Mouse (Mus musculus): ENCODE data around the gene 1700014D04Rik. TPM values are rescaled to one million over a fixed set of nuclear protein-coding genes. Genes with fewer than 3 reads are reported as not detected.

1700014D04Rik gene
- total and polyA plus RNA-seq, 3 experiments, result not detected

Other genes starting within 250 kb of the 1700014D04Rik start
- gene Agtpbp1, start 161.5 kb downstream of the 1700014D04Rik start, total RNA-seq (2012; rRNA removed), result 15.0 and 19.5 TPM in 2 replicates
- 15.7 and 20.8 TPM in 2 replicates for gene Agtpbp1, start 161.5 kb downstream of the 1700014D04Rik start, total RNA-seq (2014; rRNA removed)
- gene Agtpbp1, start 161.5 kb downstream of the 1700014D04Rik start, polyA plus RNA-seq (2012; ENCODE audit: insufficient read length, low read depth), result 19.4 and 21.5 TPM in 2 replicates
- 41.2 and 46.8 TPM in 2 replicates for gene Naa35, start 161.5 kb downstream of the 1700014D04Rik start, total RNA-seq (2012; rRNA removed)
- 56.4 and 66.4 TPM in 2 replicates for gene Naa35, start 161.5 kb downstream of the 1700014D04Rik start, total RNA-seq (2014; rRNA removed)
- gene Naa35, start 161.5 kb downstream of the 1700014D04Rik start, polyA plus RNA-seq (2012; ENCODE audit: insufficient read length, low read depth), result 60.2 and 69.6 TPM in 2 replicates
- gene Golm1, start 70.9 kb downstream of the 1700014D04Rik start, total RNA-seq (2012; rRNA removed), result 16.4 and 17.4 TPM in 2 replicates
- gene Golm1, start 70.9 kb downstream of the 1700014D04Rik start, total RNA-seq (2014; rRNA removed), result 18.9 and 21.9 TPM in 2 replicates
- 14.3 and 18.1 TPM in 2 replicates for gene Golm1, start 70.9 kb downstream of the 1700014D04Rik start, polyA plus RNA-seq (2012; ENCODE audit: insufficient read length, low read depth)
- not detected in 2 replicates for gene 4921517D22Rik, start 52.6 kb downstream of the 1700014D04Rik start, total RNA-seq (2012; rRNA removed)
- not detected in 2 replicates for gene 4921517D22Rik, start 52.6 kb downstream of the 1700014D04Rik start, total RNA-seq (2014; rRNA removed)
- gene 4921517D22Rik, start 52.6 kb downstream of the 1700014D04Rik start, polyA plus RNA-seq (2012; ENCODE audit: insufficient read length, low read depth), result not detected in 2 replicates
- not detected in 2 replicates for gene Spata31d1a, start 36.4 kb downstream of the 1700014D04Rik start, total RNA-seq (2012; rRNA removed)
- not detected in 2 replicates for gene Spata31d1a, start 36.4 kb downstream of the 1700014D04Rik start, total RNA-seq (2014; rRNA removed)
- 0.19 TPM in 1 of 2 replicates, not detected in the other for gene Spata31d1a, start 36.4 kb downstream of the 1700014D04Rik start, polyA plus RNA-seq (2012; ENCODE audit: insufficient read length, low read depth)
- 0.13 and 0.30 TPM in 2 replicates for gene Spata31d1b, start 34.5 kb downstream of the 1700014D04Rik start, total RNA-seq (2012; rRNA removed)
- 0.09 and 0.18 TPM in 2 replicates for gene Spata31d1b, start 34.5 kb downstream of the 1700014D04Rik start, total RNA-seq (2014; rRNA removed)
- gene Spata31d1b, start 34.5 kb downstream of the 1700014D04Rik start, polyA plus RNA-seq (2012; ENCODE audit: insufficient read length, low read depth), result 0.05 and 0.27 TPM in 2 replicates
- not detected in 2 replicates for gene Spata31d1d, start 15.0 kb downstream of the 1700014D04Rik start, total RNA-seq (2012; rRNA removed)
- gene Spata31d1d, start 15.0 kb downstream of the 1700014D04Rik start, total RNA-seq (2014; rRNA removed), result not detected in 2 replicates
- not detected in 2 replicates for gene Spata31d1d, start 15.0 kb downstream of the 1700014D04Rik start, polyA plus RNA-seq (2012; ENCODE audit: insufficient read length, low read depth)
- 15.8 and 19.6 TPM in 2 replicates for gene Isca1, start 23.1 kb upstream of the 1700014D04Rik start, total RNA-seq (2012; rRNA removed)
- gene Isca1, start 23.1 kb upstream of the 1700014D04Rik start, total RNA-seq (2014; rRNA removed), result 17.6 and 18.4 TPM in 2 replicates
- 33.2 and 41.0 TPM in 2 replicates for gene Isca1, start 23.1 kb upstream of the 1700014D04Rik start, polyA plus RNA-seq (2012; ENCODE audit: insufficient read length, low read depth)
- gene Gm49354, start 35.5 kb upstream of the 1700014D04Rik start, total RNA-seq (2012; rRNA removed), result not detected in 2 replicates
- gene Gm49354, start 35.5 kb upstream of the 1700014D04Rik start, total RNA-seq (2014; rRNA removed), result not detected in 2 replicates
- gene Gm49354, start 35.5 kb upstream of the 1700014D04Rik start, polyA plus RNA-seq (2012; ENCODE audit: insufficient read length, low read depth), result 4.5 TPM in 1 of 2 replicates, not detected in the other
- 17.9 and 18.1 TPM in 2 replicates for gene Tut7, start 76.4 kb upstream of the 1700014D04Rik start, total RNA-seq (2012; rRNA removed)
- gene Tut7, start 76.4 kb upstream of the 1700014D04Rik start, total RNA-seq (2014; rRNA removed), result 14.3 and 15.4 TPM in 2 replicates
- 21.5 and 21.6 TPM in 2 replicates for gene Tut7, start 76.4 kb upstream of the 1700014D04Rik start, polyA plus RNA-seq (2012; ENCODE audit: insufficient read length, low read depth)